Mouse (Mus musculus) forebrain, embryonic 15.5 days (tissue): ENCODE results near the gene Alx3. TPM values are rescaled to one million over a fixed set of nuclear protein-coding genes. Genes with fewer than 3 reads are reported as not detected.

Experiments
- ATAC-seq: fragments of 200-750 bp; cut with Nextera tagmentation; replicated peaks from 2 replicates; pipeline ENCODE4 v1.8.0; 2017; ENCODE audit warnings: mild to moderate bottlenecking, moderate TSS enrichment, moderate library complexity
- H3K27ac ChIP-seq: fragments of 300-500 bp; sonication (generic); replicated peaks from 2 replicates; pipeline ENCODE4 v1.5.1; 2015; ENCODE audit warnings: mild to moderate bottlenecking, inconsistent platforms
- H3K27me3 ChIP-seq: fragments of 300-500 bp; sonication (generic); 2 replicates; pipeline ENCODE4 v1.6.1; 2015; ENCODE audit warnings: inconsistent platforms
- H3K36me3 ChIP-seq: fragments of 300-500 bp; sonication (generic); 2 replicates; pipeline ENCODE4 v1.6.1; 2015; ENCODE audit warnings: mild to moderate bottlenecking, inconsistent platforms
- H3K4me1 ChIP-seq: fragments of 300-500 bp; sonication (generic); 2 replicates; pipeline ENCODE4 v1.6.1; 2015; ENCODE audit warnings: inconsistent platforms
- H3K4me2 ChIP-seq: fragments of 300-500 bp; sonication (generic); replicated peaks from 2 replicates; pipeline ENCODE4 v1.6.1; 2015; ENCODE audit warnings: mild to moderate bottlenecking, inconsistent platforms
- H3K4me3 ChIP-seq: fragments of 300-500 bp; sonication (generic); 2 replicates; pipeline ENCODE4 v1.5.1; 2015; ENCODE audit warnings: mild to moderate bottlenecking, inconsistent platforms
- H3K9ac ChIP-seq: fragments of 300-500 bp; sonication (generic); replicated peaks from 2 replicates; pipeline ENCODE4 v1.6.1; 2015; ENCODE audit warnings: mild to moderate bottlenecking, inconsistent platforms
- H3K9me3 ChIP-seq: fragments of 300-500 bp; sonication (generic); 2 replicates; pipeline ENCODE4 v1.6.1; 2016; ENCODE audit warnings: inconsistent platforms
- WGBS: fragments of 180-500 bp; shearing (Covaris S2); methylation state at CpG from one replicate; pipeline ENCODE4 v1.1.7; 2015; ENCODE audit warnings: mixed read lengths; 5-methylcytosine and 5-hydroxymethylcytosine counted together
- polyA plus RNA-seq: library from polyadenylated mRNA; unstranded; fragments of >200 nt; fragmentation: Nextera tagmentation; extraction: Ambion mirVana; gene quantifications from 2 replicates; pipeline ENCODE4 v1.2.1, GENCODE M21; 2015

Gene Alx3
- polyA plus RNA-seq, 1 experiment from 2014 or later, result 3.1 TPM

GRCm38 (mm10) chr3:107567766-107568165 lies 27.1 kb upstream of the Alx3 start:
- WGBS, result 78% methylated on average over 7 of the region's 7 CpGs
- no peaks in the 10 kb centered on the region for H3K27me3 ChIP-seq
- no peaks in the 10 kb centered on the region for H3K36me3 ChIP-seq
- H3K4me1 ChIP-seq, result 0 out of 2 replicates have a peak, but pooled peaks cover 4% of the 10 kb centered on the region
- H3K4me2 ChIP-seq, result no peak overlapping the region
- H3K9ac ChIP-seq, result no peak overlapping the region
- H3K4me3 ChIP-seq, result no peak overlapping the region
- H3K9me3 ChIP-seq, result no peaks in the 10 kb centered on the region
- no peak for ATAC-seq
- no peak overlapping the region for H3K27ac ChIP-seq

GRCm38 (mm10) chr3:107568721-107569120 lies 26.1 kb upstream of the Alx3 start:
- H3K4me2 ChIP-seq, result no peak overlapping the region
- no peaks in the 10 kb centered on the region for H3K9me3 ChIP-seq
- 53% methylated on average over 4 of the region's 4 CpGs for WGBS
- H3K4me1 ChIP-seq, result 0 out of 2 replicates have a peak, but pooled peaks cover 4% of the 10 kb centered on the region
- ATAC-seq, result peak; percentile 57; the same call in 1 of the 2 replicates
- H3K27me3 ChIP-seq, result no peaks in the 10 kb centered on the region
- H3K36me3 ChIP-seq, result no peaks in the 10 kb centered on the region
- H3K9ac ChIP-seq, result no peak overlapping the region
- H3K4me3 ChIP-seq, result no peak overlapping the region
- H3K27ac ChIP-seq, result no peak overlapping the region

- Histone ChIP-seq H3K27ac (no peak overlapping the region), H3K9ac (no peak overlapping the region), H3K4me2 (no peak overlapping the region), H3K27me3 (no peaks in the 10 kb centered on the region), H3K9me3 (no peaks in the 10 kb centered on the region), H3K4me1 (0 out of 2 replicates have a peak, but pooled peaks cover 4% of the 10 kb centered on the region), H3K36me3 (no peaks in the 10 kb centered on the region), H3K4me3 (no peak overlapping the region)
- no peak for ATAC-seq
- WGBS, result 54% methylated on average over 2 of the region's 2 CpGs
Observed at GRCm38 (mm10) chr3:107571205-107571604, 23.6 kb upstream of the Alx3 start.

GRCm38 (mm10) chr3:107576807-107577206 lies 18.0 kb upstream of the Alx3 start:
- Histone ChIP-seq H3K4me1 (peaks cover 4% of the 10 kb centered on the region; the same call in 1 of the 2 replicates), H3K9me3 (no peaks in the 10 kb centered on the region), H3K27me3 (peaks cover 35% of the 10 kb centered on the region), H3K27ac (no peak overlapping the region), H3K4me2 (no peak overlapping the region), H3K4me3 (no peak overlapping the region), H3K36me3 (no peaks in the 10 kb centered on the region), H3K9ac (no peak overlapping the region)
- no peak for ATAC-seq
- WGBS, result 91% methylated on average over 3 of the region's 3 CpGs

GRCm38 (mm10) chr3:107577810-107578390 lies 16.9 kb upstream of the Alx3 start:
- Histone ChIP-seq H3K27me3 (peaks cover 40% of the 10 kb centered on the region), H3K4me2 (no peak overlapping the region), H3K9ac (no peak overlapping the region), H3K36me3 (no peaks in the 10 kb centered on the region), H3K4me1 (peaks cover 9% of the 10 kb centered on the region), H3K9me3 (no peaks in the 10 kb centered on the region), H3K4me3 (no peak overlapping the region), H3K27ac (no peak overlapping the region)
- WGBS, result 43% methylated on average over 3 of the region's 3 CpGs
- ATAC-seq, result no peak

- WGBS, result 3% methylated on average over 4 of the region's 4 CpGs
Observed at GRCm38 (mm10) chr3:107579466-107579865, 15.4 kb upstream of the Alx3 start.

GRCm38 (mm10) chr3:107581103-107582010 lies 13.5 kb upstream of the Alx3 start:
- Histone ChIP-seq H3K9me3 (no peaks in the 10 kb centered on the region), H3K9ac (no peak overlapping the region), H3K27ac (no peak overlapping the region), H3K36me3 (no peaks in the 10 kb centered on the region), H3K4me2 (no peak overlapping the region), H3K27me3 (peaks cover 72% of the 10 kb centered on the region), H3K4me3 (no peak overlapping the region), H3K4me1 (peaks cover 13% of the 10 kb centered on the region)
- WGBS, result 4% methylated on average over 15 of the region's 15 CpGs
- ATAC-seq, result no peak

More at GRCm38 (mm10) chr3:107579466-107579865, 15.4 kb upstream of the Alx3 start:
- Histone ChIP-seq H3K4me3 (no peak overlapping the region), H3K27ac (no peak overlapping the region), H3K27me3 (peaks cover 56% of the 10 kb centered on the region), H3K9me3 (no peaks in the 10 kb centered on the region), H3K9ac (no peak overlapping the region), H3K4me2 (no peak overlapping the region), H3K4me1 (peaks cover 13% of the 10 kb centered on the region), H3K36me3 (no peaks in the 10 kb centered on the region)
- no peak for ATAC-seq

- Histone ChIP-seq H3K4me1 (peaks cover 13% of the 10 kb centered on the region), H3K27ac (no peak overlapping the region), H3K4me3 (peak overlapping the region; percentile 29), H3K4me2 (peak overlapping the region; percentile 35), H3K36me3 (no peaks in the 10 kb centered on the region), H3K9ac (no peak overlapping the region), H3K27me3 (peaks cover 70% of the 10 kb centered on the region), H3K9me3 (no peaks in the 10 kb centered on the region)
- 3% methylated on average over 18 of the region's 18 CpGs for WGBS
- ATAC-seq, result no peak
Observed at GRCm38 (mm10) chr3:107582130-107582874, 12.5 kb upstream of the Alx3 start.

GRCm38 (mm10) chr3:107582875-107583767 lies 11.7 kb upstream of the Alx3 start:
- Histone ChIP-seq H3K36me3 (no peaks in the 10 kb centered on the region), H3K27me3 (peaks cover 66% of the 10 kb centered on the region), H3K9me3 (no peaks in the 10 kb centered on the region), H3K4me2 (peak overlapping the region; percentile 35), H3K4me3 (peak overlapping the region; percentile 29), H3K27ac (no peak overlapping the region), H3K4me1 (peaks cover 13% of the 10 kb centered on the region), H3K9ac (no peak overlapping the region; the same call in 1 of the 2 replicates)
- no peak for ATAC-seq
- WGBS, result under 1% methylated on average over 65 of the region's 65 CpGs

GRCm38 (mm10) chr3:107583893-107584292 lies 10.9 kb upstream of the Alx3 start:
- H3K9ac ChIP-seq, result no peak overlapping the region
- H3K27me3 ChIP-seq, result peaks cover 62% of the 10 kb centered on the region
- H3K27ac ChIP-seq, result no peak overlapping the region
- no peak overlapping the region for H3K4me2 ChIP-seq
- ATAC-seq, result no peak
- H3K36me3 ChIP-seq, result no peaks in the 10 kb centered on the region
- H3K4me3 ChIP-seq, result no peak overlapping the region
- 8% methylated on average over 1 of the region's 1 CpGs for WGBS
- H3K9me3 ChIP-seq, result no peaks in the 10 kb centered on the region
- H3K4me1 ChIP-seq, result peaks cover 13% of the 10 kb centered on the region

- WGBS, result 75% methylated on average over 6 of the region's 6 CpGs
- no peaks in the 10 kb centered on the region for H3K9me3 ChIP-seq
- H3K4me1 ChIP-seq, result peaks cover 13% of the 10 kb centered on the region
- no peaks in the 10 kb centered on the region for H3K36me3 ChIP-seq
- no peak overlapping the region for H3K9ac ChIP-seq
- no peak overlapping the region for H3K27ac ChIP-seq
- peaks cover 45% of the 10 kb centered on the region for H3K27me3 ChIP-seq
- ATAC-seq, result no peak
- no peak overlapping the region for H3K4me2 ChIP-seq
- no peak overlapping the region for H3K4me3 ChIP-seq
Observed at GRCm38 (mm10) chr3:107586504-107586903, 8.3 kb upstream of the Alx3 start.
